Mouse (Mus musculus) left cerebral cortex, adult 11 months (tissue): ENCODE data around the gene Pde1c.

Experiments
- DNase-seq: peaks from one replicate; pipeline ENCODE4 v3.0.0; 2022; ENCODE audit warnings: low spot score

The Pde1c gene

DNA sequence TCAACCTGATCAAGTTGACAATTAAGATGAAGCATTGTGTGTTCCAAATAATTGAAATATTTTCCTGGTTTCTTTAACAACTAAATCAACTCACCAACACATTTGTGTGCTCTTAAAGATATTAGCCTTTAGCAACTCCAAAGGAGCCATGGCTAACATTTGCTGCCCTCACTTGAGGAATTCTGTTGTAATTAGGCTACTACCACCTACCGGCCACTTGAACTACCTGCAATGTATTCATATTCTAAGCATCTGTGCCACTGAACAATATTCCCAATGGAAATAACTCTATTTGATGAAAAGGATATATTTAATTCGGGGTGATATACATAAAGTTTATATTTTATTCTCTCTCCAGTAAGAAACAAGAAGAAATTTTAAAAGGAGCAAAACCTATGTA is 121.0 kb downstream of the Pde1c start:
- DNase-seq = no peak

DNA sequence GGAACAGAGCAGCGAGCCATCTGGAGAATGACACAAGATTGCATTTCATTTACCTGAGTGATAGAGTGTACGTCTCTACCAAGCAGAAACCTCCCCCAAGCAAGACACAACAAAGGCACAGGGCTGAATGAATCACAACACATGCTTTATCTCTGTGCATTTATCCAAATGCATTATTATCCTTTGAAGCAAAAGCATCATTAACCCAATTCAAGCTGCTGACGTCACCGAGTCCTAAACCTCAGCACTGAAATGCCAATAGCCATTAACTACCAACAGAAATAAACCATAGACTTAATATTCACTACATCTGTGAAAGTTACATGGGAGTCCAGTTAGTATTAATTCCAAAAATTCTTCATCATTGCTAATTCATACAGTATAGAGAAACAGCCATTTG is 127.4 kb downstream of the Pde1c start:
- DNase-seq = no peak

DNA sequence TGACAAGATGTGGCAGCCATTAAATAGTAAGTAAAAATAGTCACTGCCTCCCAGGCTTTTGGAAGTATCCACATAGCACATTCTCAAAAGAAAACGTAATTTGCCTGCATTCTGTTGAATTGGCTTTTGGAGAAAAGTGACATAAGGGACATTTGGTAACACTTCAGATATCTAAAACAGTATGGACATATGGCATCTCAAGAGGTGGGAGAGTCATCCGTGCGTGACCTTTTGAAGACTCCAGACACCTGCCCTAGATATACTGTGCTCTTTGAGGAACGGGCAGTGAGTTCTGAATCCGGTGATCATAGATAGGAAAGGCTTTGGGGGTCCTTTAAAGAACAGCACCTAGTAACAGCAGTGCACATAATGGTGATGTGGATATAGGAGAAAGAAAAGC is 143.1 kb downstream of the Pde1c start:
- DNase-seq = no peak

DNA sequence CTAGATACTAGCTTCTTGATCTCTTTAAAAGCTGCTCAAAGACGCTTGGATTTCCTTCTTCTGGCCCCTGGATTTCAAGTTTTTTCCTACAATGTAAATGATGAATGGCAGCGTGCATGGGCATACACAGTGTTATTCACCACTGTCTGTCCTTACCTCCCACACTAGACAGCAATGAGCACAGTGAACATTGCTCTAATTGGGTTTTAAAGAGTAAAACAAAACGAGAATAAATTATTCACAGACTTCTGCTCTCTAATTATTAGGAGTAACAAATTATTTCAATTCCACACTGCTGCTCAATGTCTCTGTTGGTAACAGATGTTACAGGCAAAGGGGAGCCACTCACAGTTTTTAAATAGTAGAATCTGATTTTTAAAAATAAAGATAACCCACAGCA is 146.0 kb downstream of the Pde1c start:
- no peak for DNase-seq

- DNase-seq = no peak
Observed at GRCm38 (mm10) chr6:56416191-56416590, 152.7 kb downstream of the Pde1c start.

DNA sequence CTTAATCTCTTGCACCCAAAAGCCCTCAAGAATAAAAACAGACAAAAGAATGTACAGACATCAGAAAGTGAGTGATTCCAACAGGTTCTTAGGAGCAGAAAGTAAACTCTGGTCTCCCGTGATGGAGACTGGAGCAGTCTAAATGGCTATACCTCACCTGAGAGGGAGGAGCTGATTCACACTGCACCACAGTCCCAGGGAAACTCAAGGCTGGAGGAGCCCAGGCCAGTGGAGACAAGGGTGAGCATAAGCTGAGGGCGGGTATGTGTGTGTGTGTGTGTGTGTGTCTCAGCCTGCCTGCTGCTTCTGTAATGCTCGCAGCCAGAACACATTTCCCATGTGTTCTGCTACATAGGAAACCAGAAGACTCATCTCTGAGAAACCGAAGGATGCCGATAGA is 179.7 kb downstream of the Pde1c start:
- DNase-seq = no peak

DNA sequence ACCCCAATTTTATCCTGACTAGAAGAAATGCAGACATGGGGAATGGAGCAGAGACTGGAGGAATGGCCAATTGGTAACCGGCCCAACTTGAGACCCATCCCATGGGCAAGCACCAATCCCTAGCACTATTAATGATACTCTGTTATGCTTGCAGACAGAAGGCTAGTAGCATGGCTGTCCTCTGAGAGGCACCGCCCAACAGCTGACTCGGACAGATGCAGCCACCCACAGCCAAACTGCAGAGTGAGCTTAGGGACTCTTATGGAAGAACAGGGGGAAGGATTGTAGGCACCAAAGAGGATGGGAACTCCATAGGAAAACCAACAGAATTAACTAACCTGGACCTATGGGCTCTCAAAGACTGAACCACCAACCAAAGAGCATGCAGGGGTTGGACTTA is 192.5 kb downstream of the Pde1c start:
- no peak for DNase-seq

GRCm38 (mm10) chr6:56374180-56374579 is 194.7 kb downstream of the Pde1c start:
- DNase-seq = no peak

- no peak for DNase-seq
Observed at GRCm38 (mm10) chr6:56373753-56374152, 195.2 kb downstream of the Pde1c start.

DNA sequence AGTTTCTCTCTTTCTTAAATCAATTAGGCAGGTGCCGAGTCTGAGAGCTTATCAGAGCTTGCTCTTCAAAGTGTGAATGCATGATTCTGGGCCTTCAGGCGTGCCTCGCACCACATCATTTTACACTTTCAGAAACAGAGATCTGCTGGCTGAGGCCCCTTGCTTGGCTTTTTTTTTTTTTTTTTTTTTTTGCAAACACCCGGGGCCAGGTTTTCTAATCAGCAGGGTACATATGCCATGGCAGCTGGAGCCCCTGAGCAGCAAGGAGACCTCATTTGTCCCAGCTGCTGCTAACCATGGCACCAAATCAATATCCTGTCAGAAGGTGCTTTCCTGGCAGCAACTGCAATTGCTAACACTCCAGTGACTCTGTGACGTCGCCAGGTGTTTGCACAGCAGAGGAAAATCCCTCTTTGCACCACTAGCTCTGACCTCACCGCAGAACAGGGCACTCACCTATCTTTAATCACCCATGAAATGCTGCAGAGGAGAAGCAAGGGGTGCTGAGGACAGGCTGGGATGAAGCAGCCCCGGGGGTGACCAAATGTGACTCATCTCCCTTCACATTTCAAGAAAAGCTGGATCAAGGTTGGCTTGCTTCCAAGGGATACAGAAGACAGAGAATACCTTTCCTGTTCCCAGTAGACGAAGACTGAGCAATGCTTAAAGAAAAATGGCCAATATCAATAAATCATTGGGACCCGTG is 195.7 kb downstream of the Pde1c start:
- DNase-seq = no peak

DNA sequence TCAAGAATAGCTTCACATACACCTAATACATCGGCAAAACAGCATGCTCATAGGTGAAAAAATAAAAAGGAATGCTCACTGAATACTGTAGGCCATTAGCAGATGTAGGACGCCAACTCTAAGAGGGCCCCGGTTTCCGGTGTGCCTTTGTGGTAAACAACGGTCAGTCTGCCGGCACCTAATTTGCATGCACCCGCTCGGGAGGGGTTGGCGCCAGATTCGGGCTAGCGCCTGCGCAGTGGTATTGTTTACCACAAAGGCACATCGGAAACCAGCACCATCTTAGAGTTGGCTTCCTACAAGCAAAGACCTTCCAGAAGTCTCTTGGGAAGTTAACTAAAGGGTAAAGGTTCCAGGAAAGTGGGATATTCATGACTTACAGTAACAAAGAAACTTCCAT is 199.4 kb downstream of the Pde1c start:
- DNase-seq = no peak

DNA sequence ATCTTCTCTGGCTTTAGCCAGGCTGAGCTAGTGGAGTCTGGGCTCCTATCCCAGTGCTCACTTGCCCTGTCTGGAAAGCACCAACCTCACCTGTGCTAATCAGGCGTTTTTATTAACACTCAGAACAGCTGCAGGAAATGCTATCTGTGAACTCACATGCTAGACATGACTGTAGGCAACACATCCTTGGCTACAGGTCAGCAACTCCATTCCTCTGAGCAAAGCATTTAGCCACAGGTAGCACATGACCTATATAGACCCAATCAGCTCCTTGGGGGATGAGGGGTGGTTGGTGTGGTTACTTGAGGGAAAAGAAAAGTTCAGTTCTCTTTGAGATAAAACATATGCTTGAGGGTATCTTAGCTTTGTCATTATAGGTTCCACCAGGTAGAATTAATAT is 200.8 kb downstream of the Pde1c start:
- no peak for DNase-seq

DNA sequence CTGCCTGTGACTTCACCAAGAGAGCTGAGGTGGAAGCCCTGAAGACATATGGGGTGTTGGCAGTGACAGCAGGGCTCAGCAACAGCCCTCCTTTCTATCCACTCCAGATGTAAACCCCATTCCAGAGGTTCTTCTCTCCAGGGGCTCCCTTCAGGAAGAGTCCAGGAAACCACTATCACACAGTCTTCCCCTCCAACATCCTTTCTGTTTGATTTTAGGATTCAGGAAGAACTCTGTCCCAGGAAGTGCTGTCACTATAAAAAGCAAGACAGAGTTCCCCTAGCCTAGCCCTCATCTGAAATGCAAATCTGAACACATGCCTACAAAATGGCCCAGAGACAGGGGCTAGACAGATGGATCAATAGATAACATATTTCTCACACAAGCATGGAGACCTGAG is 201.6 kb downstream of the Pde1c start:
- DNase-seq = no peak

- no peak for DNase-seq
Observed at GRCm38 (mm10) chr6:56362650-56363049, 206.3 kb downstream of the Pde1c start.

DNA sequence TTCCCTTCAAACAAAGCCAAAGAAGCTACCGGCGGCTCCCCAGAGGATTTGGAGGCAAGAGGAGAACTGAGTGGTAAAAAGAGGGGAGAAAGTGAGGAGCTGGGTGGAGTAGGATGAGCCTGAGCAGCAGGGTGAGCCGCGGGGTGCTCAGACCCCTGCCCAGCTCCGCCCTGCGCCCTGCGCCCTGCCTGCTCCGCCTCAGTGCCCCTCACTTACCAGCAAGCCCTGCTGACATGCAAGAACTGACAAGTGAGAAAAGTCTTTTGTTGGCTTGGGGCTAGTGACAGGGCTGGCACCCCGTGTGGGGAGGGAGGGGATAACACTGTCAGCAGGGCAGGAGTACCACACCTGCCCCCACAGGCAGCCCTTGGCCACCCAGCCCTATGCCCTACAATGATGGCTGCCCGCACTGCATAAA is 206.8 kb downstream of the Pde1c start:
- DNase-seq = peak; percentile 26

DNA sequence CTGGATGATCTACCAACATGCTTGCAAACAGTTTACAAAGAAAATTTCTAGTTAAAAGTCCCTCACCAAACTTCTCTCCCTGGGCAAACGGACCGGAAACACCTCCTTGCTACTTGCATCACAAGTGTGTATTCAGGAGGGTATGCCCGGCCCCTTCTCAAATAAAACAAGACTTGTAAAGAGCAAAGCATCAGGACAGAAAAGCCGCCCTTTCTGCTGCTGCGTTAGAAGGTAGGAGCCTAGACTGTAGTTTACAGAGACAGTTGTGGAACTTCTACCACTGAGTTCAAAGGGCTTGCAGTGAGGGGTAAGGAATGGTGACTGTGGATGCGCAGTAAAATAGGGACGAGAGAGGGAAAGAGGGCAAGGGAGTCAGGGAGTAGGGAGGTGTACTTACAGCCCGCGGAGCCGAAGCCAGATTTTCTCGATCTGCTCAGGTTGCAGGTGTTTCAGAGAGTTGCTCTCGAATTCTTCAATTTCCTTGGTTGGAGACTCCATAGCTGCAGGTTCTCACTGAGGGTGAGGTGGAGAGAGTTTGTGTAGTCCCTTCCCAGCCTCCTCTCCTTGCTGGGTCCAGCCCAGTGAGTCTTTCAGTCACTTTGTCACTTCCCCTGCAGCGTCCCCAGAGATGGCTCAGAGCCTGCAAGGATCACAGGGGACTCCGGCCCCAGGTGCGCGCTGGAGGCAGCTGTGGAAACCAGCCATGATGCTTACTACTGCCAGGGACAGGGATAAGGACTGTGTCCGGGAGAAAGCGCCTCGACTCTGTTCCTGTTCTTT is 207.4 kb downstream of the Pde1c start:
- no peak for DNase-seq

DNA sequence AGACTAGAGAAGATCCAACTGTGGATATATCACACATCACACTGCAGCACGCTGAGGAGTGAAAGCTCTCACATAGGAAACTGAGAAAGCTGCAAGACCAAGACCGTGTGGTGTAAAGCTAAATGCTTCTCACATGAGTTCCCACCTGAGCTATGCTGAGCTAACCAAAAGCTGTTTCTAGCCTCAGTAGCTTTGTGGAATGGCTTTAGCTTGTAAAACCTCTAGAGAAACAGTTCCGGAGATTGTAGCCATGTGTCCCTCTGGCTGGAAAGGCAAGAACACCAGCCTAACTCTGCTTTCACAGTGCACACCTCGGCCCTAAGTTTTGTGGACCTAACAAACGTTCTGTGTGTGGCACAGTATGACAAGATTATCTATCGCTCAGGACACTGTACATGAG is 208.8 kb downstream of the Pde1c start:
- no peak for DNase-seq

- DNase-seq = no peak
Observed at GRCm38 (mm10) chr6:56359126-56359525, 209.8 kb downstream of the Pde1c start.

DNA sequence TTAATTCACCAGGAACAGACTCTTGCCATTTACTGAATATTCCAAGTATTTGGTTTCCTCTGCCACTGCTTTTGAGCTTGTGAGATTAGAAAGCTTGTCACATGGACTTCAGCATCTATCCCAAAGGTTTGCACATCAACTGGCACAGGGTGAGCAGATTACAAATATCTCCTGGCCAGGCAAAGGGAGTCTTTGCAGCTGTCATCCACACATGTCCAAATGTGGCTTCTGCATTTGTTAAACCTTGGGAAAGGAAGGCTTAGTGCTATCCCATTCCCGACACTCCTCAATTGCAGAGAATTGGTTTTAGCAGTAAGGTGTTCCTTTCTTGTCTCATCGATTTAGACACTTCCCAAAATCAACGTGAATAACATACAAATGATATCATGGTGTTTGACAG is 221.7 kb downstream of the Pde1c start:
- DNase-seq = no peak

DNA sequence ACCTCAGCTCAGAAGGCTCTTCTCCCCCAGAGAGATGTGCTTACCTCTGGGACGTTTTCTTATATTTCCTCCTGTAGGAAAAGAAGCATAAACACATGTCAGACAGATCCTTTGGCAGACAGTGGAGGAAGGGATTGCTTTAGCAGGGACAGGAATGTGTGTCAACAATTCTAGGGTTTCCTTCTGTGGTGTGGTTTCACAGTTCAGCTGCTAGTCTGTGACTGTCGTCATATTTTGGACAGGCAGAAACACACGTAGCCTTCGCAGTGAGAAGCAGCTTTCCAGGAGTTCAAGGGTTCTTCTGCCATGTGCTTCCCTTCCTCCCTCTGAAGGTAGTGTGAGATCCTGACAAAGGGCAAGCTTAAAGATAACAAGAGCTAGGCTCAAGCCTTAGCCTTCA is 223.8 kb downstream of the Pde1c start:
- DNase-seq = no peak

DNA sequence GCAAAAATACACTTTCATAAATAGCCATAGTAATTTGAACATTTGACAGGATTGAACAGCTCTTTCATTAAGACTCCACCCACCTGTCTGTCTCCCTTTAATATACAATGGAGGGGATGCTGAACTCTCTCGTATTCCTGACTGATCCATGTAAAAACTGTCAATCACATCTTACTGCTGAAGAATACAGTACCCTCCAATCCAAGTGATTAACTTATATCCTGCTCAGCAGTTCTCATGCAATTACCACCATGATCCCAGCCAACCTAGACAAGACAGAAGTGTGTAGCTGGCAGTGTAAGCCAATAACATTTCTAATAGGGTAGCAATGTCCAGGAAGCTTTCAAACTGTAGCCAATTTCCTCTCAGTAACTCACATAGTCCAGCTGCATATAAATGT is 226.9 kb downstream of the Pde1c start:
- DNase-seq = no peak

DNA sequence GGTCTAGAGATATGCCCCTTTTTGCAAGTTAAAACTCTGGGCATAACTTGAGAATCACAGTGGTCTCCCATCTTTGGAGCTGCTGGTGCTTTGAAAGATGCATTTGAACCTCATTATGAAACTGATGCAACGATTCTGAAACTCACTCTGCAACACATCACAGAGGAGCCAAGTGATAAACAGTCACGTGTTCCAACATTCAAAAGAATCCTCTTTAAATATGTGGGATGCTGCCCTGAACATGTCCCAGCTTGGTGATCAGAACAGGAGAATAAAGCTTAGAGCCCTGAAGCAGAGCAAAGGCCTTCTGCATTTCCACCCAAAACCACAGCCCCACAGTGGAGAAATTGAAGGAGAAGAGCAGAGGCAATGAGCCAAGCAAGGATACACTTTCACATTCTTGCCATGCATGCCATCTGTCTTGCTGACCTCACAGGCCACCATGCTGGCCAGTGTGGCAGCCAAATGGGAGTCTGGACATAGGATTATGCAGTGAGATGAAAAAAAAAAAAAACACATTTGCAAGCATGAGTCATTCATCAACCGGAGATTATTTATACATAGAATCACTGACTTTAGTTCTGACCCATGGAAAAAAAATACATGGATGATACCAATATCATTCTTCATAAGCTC is 233.0 kb downstream of the Pde1c start:
- no peak for DNase-seq

- no peak for DNase-seq
Observed at GRCm38 (mm10) chr6:56332149-56332548, 236.8 kb downstream of the Pde1c start.
